Mouse (Mus musculus): ENCODE results near the gene Ninj2. TPM values are rescaled to one million over a fixed set of nuclear protein-coding genes. Genes with fewer than 3 reads are reported as not detected.

Ninj2 gene
- total RNA-seq, 2 experiments from 2014 or later: not detected

DNA sequence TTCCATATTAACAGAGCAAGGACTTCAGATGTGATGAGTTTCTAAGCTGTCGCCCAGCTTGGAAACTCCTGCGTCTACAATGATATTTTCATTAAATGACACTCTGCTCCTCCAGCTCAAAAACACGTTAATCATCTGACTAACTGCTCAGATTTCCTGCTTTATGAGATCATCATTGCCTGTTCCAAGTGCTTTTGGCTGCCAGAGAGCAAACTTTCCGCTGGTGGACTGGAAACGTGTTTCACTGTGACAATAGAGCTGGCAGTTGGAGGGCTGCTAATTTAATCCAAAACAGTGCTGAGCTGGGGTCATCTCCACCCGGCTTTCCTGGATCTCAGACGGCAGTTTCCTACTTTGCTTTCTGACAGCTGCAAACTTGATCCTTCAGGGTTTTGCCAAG is 21.5 kb downstream of the Ninj2 start:
- Histone ChIP-seq H3K4me3 (peak overlapping the region; percentile 70), H3K27ac (peak overlapping the region; percentile 94)
- no peak for TF ChIP-seq CTCF (IDR thresholded peaks at IDR 0.05)
- DNase-seq: peak; percentile 88
- intact Hi-C loops (cut with DNase I): loop anchor here (2.0 kb wide), 1 partner anchor 34 kb away; no protein-coding TSS in a partner anchor

DNA sequence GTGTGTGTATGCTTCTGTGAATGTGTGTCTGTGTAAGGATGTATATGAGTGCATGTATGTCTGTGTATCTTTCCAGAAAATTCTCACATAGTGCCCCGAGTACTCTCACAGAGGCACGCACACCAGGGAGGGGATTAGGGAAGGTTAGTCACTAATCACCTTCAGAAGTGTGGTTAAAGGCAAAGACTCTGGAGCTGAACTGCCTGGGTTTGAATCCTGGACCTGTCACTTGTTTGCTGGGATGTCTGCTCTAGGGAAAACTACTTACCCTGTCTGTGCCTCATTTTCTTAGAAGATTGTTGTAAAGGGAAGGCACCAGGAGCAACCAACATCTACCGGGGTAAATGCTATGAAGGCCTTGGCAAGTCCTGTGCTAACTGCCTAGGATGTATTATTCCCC is 22.3 kb downstream of the Ninj2 start:
- Histone ChIP-seq H3K4me3 (peak overlapping the region; percentile 70), H3K27ac (peak overlapping the region; percentile 94)
- intact Hi-C loops (cut with DNase I): loop anchor here (2.0 kb wide), 1 partner anchor 33 kb away; no protein-coding TSS in a partner anchor
- no peak for DNase-seq
- no peak for TF ChIP-seq CTCF (IDR thresholded peaks at IDR 0.05)

DNA sequence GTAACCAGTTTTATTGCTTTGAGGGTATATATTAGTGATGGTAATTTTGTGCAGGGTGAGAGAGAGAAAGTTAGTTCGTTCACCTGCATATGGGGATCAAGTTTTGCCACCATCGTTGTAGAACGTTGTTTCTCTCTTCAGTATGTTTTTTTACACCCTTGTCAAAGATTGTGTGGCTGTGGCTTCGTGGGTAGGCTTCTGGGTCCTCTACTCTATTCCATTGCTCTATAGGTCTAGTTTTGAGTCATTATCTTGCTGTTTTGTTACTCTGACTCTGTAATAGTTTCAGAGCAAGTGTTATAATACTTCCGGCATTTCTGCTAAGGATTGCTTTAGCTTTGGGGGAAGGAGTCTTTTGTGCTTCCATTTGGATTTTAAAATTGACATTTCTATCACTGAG is 26.7 kb downstream of the Ninj2 start:
- Histone ChIP-seq H3K27ac (no peak overlapping the region), H3K4me3 (no peak overlapping the region)
- no peak for TF ChIP-seq CTCF (IDR thresholded peaks at IDR 0.05)
- no peak for DNase-seq
- intact Hi-C loops (cut with DNase I): no loop called here

DNA sequence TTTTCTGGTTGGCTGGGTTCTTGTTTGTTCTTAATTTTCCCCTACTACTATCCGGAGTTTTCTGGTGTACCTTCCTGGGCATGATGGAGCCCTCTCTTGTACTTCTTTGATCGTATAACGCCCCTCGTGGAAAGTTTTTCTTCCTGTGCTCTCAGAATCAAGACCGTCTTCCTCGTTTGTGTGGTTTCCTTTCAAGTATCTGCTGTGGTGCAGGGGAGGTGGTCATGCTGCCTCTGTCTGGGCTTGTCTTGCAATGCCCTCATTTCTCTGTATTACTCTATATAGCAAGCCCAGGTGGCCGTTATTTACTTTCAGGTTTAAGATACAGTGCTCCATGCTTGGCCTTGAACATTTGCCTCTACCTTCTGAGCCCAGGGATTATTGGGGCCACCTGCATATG is 31.5 kb downstream of the Ninj2 start:
- no peak for DNase-seq
- H3K4me3 ChIP-seq: no peak overlapping the region
- no peak for TF ChIP-seq CTCF (IDR thresholded peaks at IDR 0.05)
- intact Hi-C loops (cut with DNase I): no loop called here
- H3K27ac ChIP-seq: no peak overlapping the region

DNA sequence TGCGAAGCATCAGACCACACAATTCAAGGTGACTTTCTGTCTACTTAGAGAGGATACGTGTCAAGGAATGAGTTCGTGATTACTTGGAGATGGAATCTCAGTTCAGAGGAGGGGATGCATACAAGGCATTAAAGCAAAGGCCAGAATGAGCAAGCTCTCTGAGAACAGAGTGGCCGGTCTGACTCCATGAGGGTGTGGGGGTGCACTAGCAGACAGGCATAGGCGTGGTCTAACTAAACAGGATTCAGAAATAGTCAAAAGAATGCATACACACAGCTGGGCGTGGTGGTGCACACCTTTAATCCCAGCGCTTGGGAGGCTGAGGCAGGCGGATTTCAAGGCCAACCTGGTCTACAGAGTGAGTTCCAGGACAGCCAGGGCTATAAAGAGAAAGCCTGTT is 33.3 kb downstream of the Ninj2 start:
- intact Hi-C loops (cut with DNase I): no loop called here
- no peak overlapping the region for H3K4me3 ChIP-seq
- DNase-seq: no peak
- no peak for TF ChIP-seq CTCF (IDR thresholded peaks at IDR 0.05)
- H3K27ac ChIP-seq: no peak overlapping the region

DNA sequence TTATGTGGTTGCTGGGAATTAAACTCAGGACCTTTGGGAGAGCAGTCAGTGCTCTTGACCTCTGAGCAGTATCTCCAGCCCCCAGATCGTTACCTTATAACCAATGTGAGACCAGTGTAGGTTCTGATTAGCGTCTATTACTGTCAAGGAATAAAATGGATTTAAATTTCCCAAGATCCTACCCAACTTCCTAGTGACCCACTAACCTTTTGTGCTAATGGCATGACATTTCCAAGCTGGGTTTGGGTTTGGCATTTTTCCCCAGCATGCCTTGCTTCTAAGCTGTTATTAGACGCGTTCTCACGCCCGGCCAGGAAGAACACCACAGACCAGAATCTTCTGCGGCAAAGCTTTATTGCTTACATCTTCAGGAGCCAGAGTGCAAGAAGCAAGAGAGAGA is 34.2 kb downstream of the Ninj2 start:
- no peak overlapping the region for H3K27ac ChIP-seq
- intact Hi-C loops (cut with DNase I): no loop called here
- TF ChIP-seq CTCF (IDR thresholded peaks at IDR 0.05): no peak
- H3K4me3 ChIP-seq: no peak overlapping the region
- no peak for DNase-seq

DNA sequence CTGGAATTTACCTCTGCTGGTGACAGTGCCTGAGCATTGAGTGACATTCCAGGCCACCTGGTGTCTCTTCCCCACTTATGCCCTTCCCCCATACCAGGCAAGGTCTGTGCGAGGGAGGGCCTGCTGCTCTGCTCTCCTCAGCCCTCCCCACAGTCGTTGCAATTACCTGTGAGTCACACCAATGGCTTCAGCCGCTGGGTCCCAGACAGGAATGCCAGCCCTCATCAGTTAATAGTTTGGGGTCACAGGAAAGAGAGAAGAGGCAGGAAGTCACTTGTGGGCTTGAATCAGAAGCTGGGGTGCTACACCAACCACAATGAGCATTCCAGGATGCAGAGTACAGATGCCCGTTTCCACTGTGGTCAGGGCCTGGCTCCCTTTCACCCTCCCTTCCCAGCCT is 41.6 kb downstream of the Ninj2 start:
- H3K4me3 ChIP-seq: no peak overlapping the region
- intact Hi-C loops (cut with DNase I): no loop called here
- no peak for DNase-seq
- peak overlapping the region; percentile 73 for H3K27ac ChIP-seq
- no peak for TF ChIP-seq CTCF (IDR thresholded peaks at IDR 0.05)

DNA sequence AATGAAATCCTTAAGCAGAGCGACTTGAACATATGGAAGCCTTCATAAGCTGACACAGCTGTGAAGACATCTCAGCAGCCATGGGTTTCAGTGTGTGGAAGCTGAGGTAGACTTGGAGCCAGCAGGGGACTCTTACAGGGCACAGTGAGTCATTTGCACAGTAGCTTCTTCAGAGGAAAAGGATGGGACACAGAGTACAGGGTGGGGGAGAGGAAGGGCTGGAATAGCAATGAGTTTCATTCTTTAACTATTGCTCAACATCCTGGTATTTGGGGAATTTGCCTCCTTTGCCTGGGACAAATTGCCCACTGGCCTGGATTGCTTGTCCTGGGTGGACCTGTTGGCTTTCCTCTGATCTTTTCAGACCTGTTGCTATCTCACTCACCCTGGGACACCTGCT is 52.3 kb downstream of the Ninj2 start:
- TF ChIP-seq CTCF (IDR thresholded peaks at IDR 0.05): no peak
- intact Hi-C loops (cut with DNase I): no loop called here
- Histone ChIP-seq H3K4me3 (no peak overlapping the region), H3K27ac (peak overlapping the region; percentile 72)
- peak; percentile 52 for DNase-seq

DNA sequence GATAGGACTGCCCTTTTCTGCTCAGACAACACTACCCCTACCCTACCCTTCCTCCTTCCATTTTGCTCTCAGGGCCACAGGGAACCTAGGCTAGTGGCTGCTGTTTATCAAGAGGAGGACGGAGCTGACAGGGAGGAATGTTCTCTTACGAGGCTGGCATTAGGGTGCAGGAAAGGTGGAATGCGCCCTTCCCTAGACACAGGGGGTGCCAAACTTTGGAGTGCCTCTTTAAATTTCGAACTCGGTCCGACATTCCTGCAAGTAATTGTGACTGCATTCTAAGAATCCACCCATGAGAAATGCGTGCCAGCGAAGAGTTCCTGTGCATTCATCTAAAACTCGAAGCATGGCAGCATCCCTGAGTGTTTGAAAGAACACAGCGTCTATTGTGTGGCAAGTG is 53.5 kb downstream of the Ninj2 start:
- H3K4me3 ChIP-seq: no peak overlapping the region
- DNase-seq: no peak
- intact Hi-C loops (cut with DNase I): no loop called here
- TF ChIP-seq CTCF (IDR thresholded peaks at IDR 0.05): no peak
- peak overlapping the region; percentile 72 for H3K27ac ChIP-seq

DNA sequence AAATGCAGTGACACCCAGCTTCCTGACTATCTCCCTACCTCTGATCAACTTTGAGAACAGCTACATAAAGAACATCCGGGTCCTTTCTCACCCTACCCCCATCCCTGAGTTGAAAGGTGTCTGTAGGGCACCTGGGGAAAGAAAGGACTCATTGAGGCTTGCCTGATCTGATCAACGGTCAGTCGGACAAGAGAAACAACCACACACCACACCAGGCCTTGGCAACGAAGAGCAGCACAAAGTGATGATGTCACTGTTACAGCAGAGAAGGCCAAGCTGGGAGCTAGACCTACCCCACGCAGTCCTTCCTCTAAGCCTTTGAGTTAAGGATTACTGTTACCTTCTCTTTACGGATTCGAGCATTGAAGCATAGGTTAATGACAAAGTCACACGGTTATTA is 54.3 kb downstream of the Ninj2 start:
- no peak for DNase-seq
- Histone ChIP-seq H3K27ac (peak overlapping the region; percentile 72), H3K4me3 (no peak overlapping the region)
- TF ChIP-seq CTCF (IDR thresholded peaks at IDR 0.05): no peak
- intact Hi-C loops (cut with DNase I): no loop called here

DNA sequence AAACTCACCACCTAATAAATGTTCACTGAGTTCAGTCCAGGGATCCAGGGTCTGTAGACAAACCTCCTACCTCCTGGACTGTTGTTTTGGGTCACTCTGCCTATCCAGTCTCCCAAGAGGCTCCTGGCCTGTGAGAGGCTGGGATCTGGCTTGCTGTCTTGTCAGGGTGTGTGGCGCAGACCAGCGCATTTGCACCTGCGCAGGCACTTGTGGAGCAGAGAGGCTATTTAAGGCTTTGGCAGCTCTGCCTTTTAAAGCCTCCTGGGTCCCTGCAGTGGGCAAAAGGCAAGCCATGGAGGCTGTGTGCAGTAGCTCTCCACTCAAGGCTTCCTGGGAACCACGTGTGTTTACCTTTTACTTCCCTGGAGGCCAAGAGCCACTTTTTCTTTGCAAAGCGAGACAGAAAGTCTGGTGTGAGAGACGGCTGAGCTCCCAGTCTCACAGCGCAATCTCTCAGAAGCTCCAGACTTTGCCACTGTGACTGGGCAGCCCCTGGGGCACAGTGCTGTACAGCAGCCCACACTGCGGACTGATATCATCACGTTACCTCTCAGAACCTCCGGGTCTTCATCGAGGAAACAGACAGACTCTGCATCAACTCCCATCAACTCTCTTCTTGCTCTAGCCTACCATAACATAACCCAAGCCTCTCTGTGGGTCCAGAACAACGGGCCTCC is 55.7 kb downstream of the Ninj2 start:
- peak; percentile 76 for DNase-seq
- H3K27ac ChIP-seq: peak overlapping the region; percentile 83
- no peak for TF ChIP-seq CTCF (IDR thresholded peaks at IDR 0.05)
- H3K4me3 ChIP-seq: peak overlapping the region; percentile 48
- intact Hi-C loops (cut with DNase I): loop anchor here (2.0 kb wide), 2 partner anchors 34 kb away; no protein-coding TSS in a partner anchor

DNA sequence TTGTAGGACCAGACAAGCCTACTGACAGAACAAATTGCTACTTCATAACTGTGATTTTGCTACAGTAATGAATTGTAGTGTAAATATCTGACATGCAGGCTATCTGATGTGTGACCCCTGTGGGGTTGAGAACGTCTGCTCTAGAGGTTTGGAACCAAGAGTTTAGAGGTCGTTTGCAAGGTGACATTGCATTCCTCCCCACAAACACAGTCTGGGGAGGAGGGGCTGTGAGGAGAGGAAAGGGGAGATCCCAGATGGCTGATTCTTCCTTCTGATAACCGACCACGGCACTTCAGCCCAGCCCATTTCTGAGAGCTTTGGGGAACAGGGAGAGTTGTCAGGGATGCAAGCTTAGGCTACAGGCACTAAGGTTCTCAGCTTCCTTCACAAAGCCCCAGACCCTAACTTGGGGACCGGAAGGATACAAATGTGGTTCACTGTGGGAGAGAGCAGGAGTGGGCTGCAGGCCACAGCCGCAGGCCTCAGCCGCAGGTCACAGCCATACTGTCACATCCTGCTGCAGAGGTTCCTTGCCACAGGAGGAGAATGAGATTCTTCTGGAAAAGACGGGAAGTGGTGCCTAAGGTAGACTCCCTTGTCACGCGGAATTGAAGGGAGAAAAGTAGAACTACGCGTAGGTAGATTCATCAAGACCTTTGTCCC is 56.4 kb downstream of the Ninj2 start:
- DNase-seq: no peak
- H3K27ac ChIP-seq: peak overlapping the region; percentile 83
- H3K4me3 ChIP-seq: no peak overlapping the region
- intact Hi-C loops (cut with DNase I): loop anchor here (2.0 kb wide), 2 partner anchors 33 to 35 kb away; no protein-coding TSS in a partner anchor
- TF ChIP-seq CTCF (IDR thresholded peaks at IDR 0.05): no peak

DNA sequence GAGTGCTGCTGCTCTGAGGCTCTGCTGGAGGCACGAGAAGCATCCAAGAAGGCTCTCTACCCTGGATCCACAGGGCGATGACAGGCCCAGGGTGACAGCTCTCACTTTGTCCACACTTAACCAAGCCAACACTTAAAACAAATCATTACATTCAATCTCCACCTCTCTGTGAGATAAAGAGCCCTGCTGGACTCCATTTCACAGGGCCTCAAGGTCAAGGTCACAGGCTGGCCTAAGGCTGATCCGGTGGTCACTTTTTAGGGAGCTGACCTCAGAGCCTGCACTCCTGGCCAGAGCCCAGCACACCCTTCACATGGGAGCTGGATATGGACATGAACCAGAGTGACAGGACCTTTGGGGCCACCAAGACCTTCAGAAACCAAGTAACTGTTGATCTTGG is 57.1 kb downstream of the Ninj2 start:
- Histone ChIP-seq H3K27ac (peak overlapping the region; percentile 83), H3K4me3 (no peak overlapping the region)
- TF ChIP-seq CTCF (IDR thresholded peaks at IDR 0.05): no peak
- intact Hi-C loops (cut with DNase I): no loop called here
- DNase-seq: peak; percentile 34
